Mouse (Mus musculus) midbrain, postnatal 0 days (tissue): ENCODE results near the gene Cntln. TPM values are rescaled to one million over a fixed set of nuclear protein-coding genes. Genes with fewer than 3 reads are reported as not detected.

ENCODE experiments used
- ATAC-seq: fragments of 200-750 bp; cut with Nextera tagmentation; 2 replicates; pipeline ENCODE4 v1.8.0; 2017; ENCODE audit warnings: moderate number of reproducible peaks, mild to moderate bottlenecking, moderate TSS enrichment, moderate library complexity; ENCODE audit not compliant: low FRiP score
- DNase-seq: peaks from one replicate; pipeline ENCODE4 v3.0.0-alpha.2; 2015; ENCODE audit warnings: low spot score
- H3K27ac ChIP-seq: fragments of 300-500 bp; sonication (generic); 2 replicates; pipeline ENCODE4 v1.5.1; 2014; ENCODE audit warnings: low read depth, mild to moderate bottlenecking, low read length, mixed read lengths
- H3K27me3 ChIP-seq: fragments of 300-500 bp; sonication (generic); 2 replicates; pipeline ENCODE4 v1.6.1; 2014; ENCODE audit warnings: low read length, control low read depth, mixed read lengths; ENCODE audit not compliant: insufficient read depth
- H3K36me3 ChIP-seq: fragments of 300-500 bp; sonication (generic); 2 replicates; pipeline ENCODE4 v1.6.1; 2014; ENCODE audit warnings: low read length, control low read depth, mixed read lengths; ENCODE audit not compliant: insufficient read depth
- H3K4me1 ChIP-seq: fragments of 300-500 bp; sonication (generic); 2 replicates; pipeline ENCODE4 v1.6.1; 2014; ENCODE audit warnings: mild to moderate bottlenecking, control low read depth, antibody characterized with exemption, low read length, mixed read lengths; ENCODE audit not compliant: insufficient read depth
- H3K4me2 ChIP-seq: fragments of 300-500 bp; sonication (generic); 2 replicates; pipeline ENCODE4 v1.6.1; 2014; ENCODE audit warnings: low read depth, mild to moderate bottlenecking, low read length, mixed read lengths; ENCODE audit not compliant: poor library complexity, severe bottlenecking
- H3K4me3 ChIP-seq: fragments of 300-500 bp; sonication (generic); 2 replicates; pipeline ENCODE4 v1.5.1; 2014; ENCODE audit warnings: low read depth, mild to moderate bottlenecking, low read length, moderate library complexity
- H3K9ac ChIP-seq: fragments of 300-500 bp; sonication (generic); replicated peaks from 2 replicates; pipeline ENCODE4 v1.6.1; 2014; ENCODE audit warnings: mild to moderate bottlenecking, low read length, moderate library complexity, mixed read lengths; ENCODE audit not compliant: poor library complexity, severe bottlenecking
- H3K9me3 ChIP-seq: fragments of 300-500 bp; sonication (generic); 2 replicates; pipeline ENCODE4 v1.6.1; 2016; ENCODE audit warnings: low read length, control low read depth
- CTCF ChIP-seq: IDR thresholded peaks from 2 replicates; pipeline ENCODE4 v1.5.1; 2016; ENCODE audit warnings: antibody characterized with exemption, mild to moderate bottlenecking
- WGBS: fragments of 180-500 bp; shearing (Covaris S2); extraction: QIAGEN DNeasy Blood & Tissue Kit; methylation state at CpG from one replicate; pipeline ENCODE4 v1.1.7; 2014; 5-methylcytosine and 5-hydroxymethylcytosine counted together
- polyA plus RNA-seq: library from polyadenylated mRNA; unstranded; fragments of >200 nt; fragmentation: Nextera tagmentation; extraction: Ambion mirVana; gene quantifications from 2 replicates; pipeline ENCODE4 v1.2.1, GENCODE M21; 2015
- total RNA-seq: library from RNA; depleted of rRNA; stranded (reverse); fragments of >200 nt; gene quantifications from 2 replicates; pipeline ENCODE4 v1.2.3, GENCODE M21; 2014; rRNA removed

Gene Cntln
- 9.3 and 10.1 TPM in 2 replicates for total RNA-seq
- 4.2 and 5.5 TPM in 2 replicates for polyA plus RNA-seq

DNA sequence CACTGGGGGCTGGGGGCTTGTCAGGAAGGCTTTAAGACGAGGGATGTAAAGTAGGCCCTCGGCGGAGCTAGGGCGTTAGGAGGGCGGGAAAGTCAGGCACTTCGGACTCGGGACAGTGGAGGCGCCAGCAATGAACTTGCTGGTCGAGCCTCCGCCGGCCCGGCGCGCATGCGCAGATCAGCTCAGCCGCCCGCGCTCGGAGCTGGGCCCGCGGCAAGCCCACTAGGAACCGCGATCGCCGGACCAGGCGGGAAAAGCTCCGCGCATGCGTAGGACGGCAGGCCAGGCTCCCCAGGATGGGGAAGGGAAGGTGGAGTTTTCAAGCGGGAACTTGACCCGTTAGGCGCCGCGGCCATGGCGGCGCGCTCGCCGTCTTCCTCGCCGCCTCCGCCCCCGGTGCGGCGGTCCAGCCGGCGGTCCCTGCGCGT lies at the start of gene Cntln:
Gene Cntln (plus strand): TSS at position 199 of the 428 bp plus-strand sequence.
- Histone ChIP-seq H3K4me3 (peak within 1 kb of the TSS; percentile 85), H3K27ac (peak within 1 kb of the TSS; percentile 82), H3K36me3 (no peaks in the 10 kb centered on the region), H3K27me3 (no peaks in the 10 kb centered on the region), H3K9ac (peak within 1 kb of the TSS; percentile 93), H3K4me1 (no peaks in the 10 kb centered on the region), H3K4me2 (peak within 1 kb of the TSS; percentile 94), H3K9me3 (no peaks in the 10 kb centered on the region)
- DNase-seq (peak; percentile 93), ATAC-seq (peak; percentile 93)
- 0% methylated on average over 50 of the region's 50 CpGs for WGBS
- peak; percentile 26; the same call in 1 of the 2 replicates for TF ChIP-seq CTCF

- 46% methylated on average over 5 of the region's 5 CpGs for WGBS
- peak; percentile 38 for DNase-seq
Observed at GRCm38 (mm10) chr4:84836979-84837378, 47.1 kb upstream of the Cntln start.

GRCm38 (mm10) chr4:84838545-84838944 lies 45.6 kb upstream of the Cntln start:
- Histone ChIP-seq H3K4me3 (no peak overlapping the region), H3K36me3 (no peaks in the 10 kb centered on the region), H3K9ac (no peak overlapping the region), H3K4me2 (no peak overlapping the region), H3K4me1 (no peaks in the 10 kb centered on the region), H3K9me3 (no peaks in the 10 kb centered on the region), H3K27me3 (no peaks in the 10 kb centered on the region), H3K27ac (no peak overlapping the region)
- no peak for TF ChIP-seq CTCF
- no peak for ATAC-seq
- 86% methylated on average over 3 of the region's 3 CpGs for WGBS
- no peak for DNase-seq

More at GRCm38 (mm10) chr4:84836979-84837378, 47.1 kb upstream of the Cntln start:
- TF ChIP-seq CTCF: peak; percentile 64
- no peaks in the 10 kb centered on the region for H3K4me1 ChIP-seq
- no peaks in the 10 kb centered on the region for H3K9me3 ChIP-seq
- H3K36me3 ChIP-seq: no peaks in the 10 kb centered on the region
- H3K27ac ChIP-seq: no peak overlapping the region
- H3K9ac ChIP-seq: no peak overlapping the region
- H3K4me3 ChIP-seq: no peak overlapping the region
- no peak for ATAC-seq
- no peak overlapping the region for H3K4me2 ChIP-seq
- H3K27me3 ChIP-seq: no peaks in the 10 kb centered on the region

GRCm38 (mm10) chr4:84839466-84839865 lies 44.6 kb upstream of the Cntln start:
- Histone ChIP-seq H3K4me3 (no peak overlapping the region), H3K9ac (no peak overlapping the region), H3K4me2 (no peak overlapping the region), H3K36me3 (no peaks in the 10 kb centered on the region), H3K4me1 (no peaks in the 10 kb centered on the region), H3K9me3 (no peaks in the 10 kb centered on the region), H3K27me3 (no peaks in the 10 kb centered on the region), H3K27ac (no peak overlapping the region)
- ATAC-seq: no peak
- no peak for DNase-seq
- no peak for TF ChIP-seq CTCF
- WGBS: 77% methylated on average over 2 of the region's 2 CpGs

DNA sequence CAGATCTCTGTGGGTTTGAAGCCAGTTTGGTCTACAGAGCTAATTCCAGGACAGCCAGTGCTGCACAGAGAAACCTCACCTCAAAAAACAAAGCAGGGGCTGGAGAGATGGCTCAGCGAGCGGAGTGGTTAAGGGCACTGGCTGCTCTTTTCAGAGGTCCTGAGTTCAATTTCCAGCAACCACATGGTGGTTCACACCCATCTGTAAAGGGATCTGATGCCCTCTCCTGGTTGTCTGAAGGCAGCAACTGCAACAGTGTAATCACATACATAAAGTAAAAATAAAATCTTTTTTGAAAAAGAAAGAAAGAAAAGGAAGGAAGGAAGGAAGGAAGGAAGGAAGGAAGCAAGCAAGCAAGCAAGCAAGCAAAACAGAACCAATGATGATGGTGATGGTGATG lies 26.5 kb upstream of the Cntln start:
- Histone ChIP-seq H3K27me3 (no peaks in the 10 kb centered on the region), H3K4me1 (no peaks in the 10 kb centered on the region), H3K9ac (no peak overlapping the region), H3K4me2 (no peak overlapping the region), H3K4me3 (no peak overlapping the region), H3K27ac (no peak overlapping the region), H3K36me3 (no peaks in the 10 kb centered on the region), H3K9me3 (no peaks in the 10 kb centered on the region)
- DNase-seq (no peak), ATAC-seq (no peak)
- peak; percentile 22; the same call in 1 of the 2 replicates for TF ChIP-seq CTCF
- 86% methylated on average over 2 of the region's 2 CpGs for WGBS

DNA sequence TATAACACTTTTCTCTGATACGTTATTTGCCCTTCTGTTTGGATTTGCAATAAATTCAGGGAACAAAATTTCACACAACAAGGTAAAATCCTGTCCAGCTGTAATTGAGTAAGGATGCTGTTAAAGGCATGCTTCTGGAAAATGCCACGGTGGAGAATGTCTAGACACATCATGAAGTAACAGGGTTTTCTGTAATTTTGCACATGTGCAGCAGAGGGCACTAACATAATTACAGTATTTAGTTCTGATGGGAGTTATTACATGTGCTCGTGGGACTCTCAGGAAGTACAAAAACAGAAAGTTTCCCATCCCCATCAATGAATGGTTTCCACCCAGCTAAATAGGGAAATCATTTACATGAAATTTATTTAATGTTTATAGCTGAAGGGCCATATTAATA lies 7.8 kb upstream of the Cntln start:
- ATAC-seq (no peak), DNase-seq (peak; percentile 73)
- H3K36me3 ChIP-seq: no peaks in the 10 kb centered on the region
- H3K4me2 ChIP-seq: no peak overlapping the region
- peak; percentile 73 for TF ChIP-seq CTCF
- WGBS: 39% methylated on average over 3 of the region's 3 CpGs
- H3K4me3 ChIP-seq: no peak overlapping the region
- H3K27ac ChIP-seq: no peak overlapping the region
- no peaks in the 10 kb centered on the region for H3K27me3 ChIP-seq
- no peaks in the 10 kb centered on the region for H3K4me1 ChIP-seq
- H3K9ac ChIP-seq: no peak overlapping the region
- H3K9me3 ChIP-seq: 0 out of 2 replicates have a peak, but pooled peaks cover under 1% of the 10 kb centered on the region
